Mouse (Mus musculus) testis, postnatal 14 days (tissue): ENCODE measurements around the gene Areg.

ENCODE experiments used
- DNase-seq: peaks from one replicate; pipeline ENCODE4 v3.0.0; 2021; ENCODE audit warnings: low spot score

The Areg gene

DNA sequence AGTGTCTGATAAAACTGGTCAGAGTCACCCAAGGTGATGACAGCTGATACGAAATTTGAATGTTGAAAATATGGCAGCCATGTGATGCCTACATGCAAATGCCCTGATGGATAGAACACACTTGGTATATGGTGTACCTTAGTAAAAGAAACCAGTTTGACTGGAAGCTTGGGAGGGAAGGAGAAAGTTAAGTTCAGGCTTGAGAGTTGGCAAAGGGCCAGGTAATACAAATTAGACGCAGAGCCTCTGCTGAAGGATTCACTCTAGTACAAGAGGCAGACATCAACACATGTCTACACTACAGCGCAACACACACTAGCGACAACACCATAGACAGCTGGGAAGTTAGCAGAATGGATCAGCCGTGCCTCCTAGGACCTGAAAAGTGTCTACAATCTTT lies 27.2 kb downstream of the Areg start:
- DNase-seq = no peak

DNA sequence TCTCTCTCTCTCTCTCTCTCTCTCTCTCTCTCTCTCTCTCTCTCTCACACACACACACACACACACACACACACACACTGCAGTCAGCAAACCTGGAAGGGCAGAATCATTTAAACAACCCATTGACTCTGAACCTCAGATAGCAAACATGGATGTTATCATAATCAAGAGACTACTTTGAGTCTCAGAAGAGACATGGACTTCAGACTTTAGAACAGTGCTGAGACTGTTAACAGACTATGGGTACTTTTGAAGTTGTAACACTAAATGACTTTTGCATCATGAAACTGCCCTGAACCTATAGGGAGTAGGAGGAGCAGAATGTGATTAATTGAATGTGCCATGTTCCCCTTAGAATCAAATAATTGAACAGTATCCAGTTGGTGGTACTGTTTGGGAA lies 37.0 kb downstream of the Areg start:
- no peak for DNase-seq

- no peak for DNase-seq
Measured at GRCm38 (mm10) chr5:91194572-91194971, 55.2 kb downstream of the Areg start.
